Mouse (Mus musculus): ENCODE data around the gene Tdrd3.

Tdrd3 gene

DNA sequence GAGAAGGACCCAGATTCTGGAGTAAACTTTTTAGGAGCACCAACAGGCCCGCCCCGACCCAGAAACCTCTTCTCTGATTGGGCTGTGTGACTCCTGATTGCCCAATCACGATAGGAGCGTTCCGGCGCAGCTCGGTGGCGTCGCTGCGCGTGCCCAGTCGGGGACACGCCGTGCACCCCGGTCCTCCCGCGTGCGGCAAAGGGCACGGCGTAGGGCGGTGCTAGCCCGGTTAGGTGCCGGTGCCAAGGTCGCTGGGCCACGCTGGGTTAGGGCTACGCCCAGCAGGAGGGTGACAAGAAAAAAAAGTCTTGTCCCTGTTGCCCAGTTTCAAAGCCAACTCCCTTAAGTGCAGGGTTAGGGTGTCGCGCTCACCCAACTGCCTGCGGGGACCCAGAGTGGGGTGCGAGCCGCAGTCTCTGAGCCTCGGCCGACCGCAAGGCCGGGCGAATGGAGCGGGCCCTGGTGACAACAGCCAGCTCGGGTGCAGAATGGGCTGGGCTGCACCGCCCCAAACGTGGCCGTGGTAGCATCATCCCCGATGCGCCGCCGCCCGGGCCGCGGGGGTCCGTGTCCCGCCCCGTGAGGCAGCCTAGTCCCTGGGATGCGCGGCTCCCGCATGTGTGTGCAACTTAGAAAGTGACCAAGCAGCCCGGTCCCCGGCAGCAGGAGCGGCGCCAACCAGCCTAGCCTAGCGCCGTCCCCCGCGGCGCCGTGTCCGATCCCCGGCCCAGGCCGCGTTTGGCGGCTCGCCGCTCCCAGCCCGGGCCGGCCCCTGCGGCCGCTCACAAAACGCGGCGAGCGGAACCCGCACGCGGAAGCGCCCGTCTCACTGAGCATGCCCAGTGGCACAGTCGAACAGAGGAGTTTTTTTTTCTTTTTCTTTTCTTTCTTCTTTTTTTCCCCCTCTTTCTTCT lies at the start of gene Tdrd3:
Gene Tdrd3 (plus strand): TSS at position 832 of the 914 bp plus-strand sequence.
- peak; percentile 89 for DNase-seq (ENCODE audit: extremely low read depth, low read depth)

DNA sequence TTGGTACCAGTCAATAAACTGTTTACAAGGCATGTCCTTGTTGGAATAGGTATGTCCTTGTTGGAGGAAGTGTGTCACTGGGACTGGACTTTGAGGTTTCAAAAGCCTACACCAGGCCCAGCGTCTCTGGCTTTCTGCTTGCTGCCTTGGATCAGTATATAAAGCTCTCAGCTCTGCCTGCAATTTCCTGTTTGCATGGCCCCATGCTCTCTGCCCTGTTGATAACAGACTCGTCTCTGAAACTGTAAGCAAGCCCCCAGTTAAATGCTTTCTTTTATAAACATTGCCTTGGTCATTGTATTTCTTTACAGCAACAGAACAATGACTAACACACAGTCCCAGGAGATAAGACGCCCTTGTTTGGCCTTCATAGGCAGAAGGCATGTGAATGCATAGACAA lies 49.3 kb upstream of the Tdrd3 start:
- DNase-seq (ENCODE audit: extremely low read depth, low read depth) = no peak

DNA sequence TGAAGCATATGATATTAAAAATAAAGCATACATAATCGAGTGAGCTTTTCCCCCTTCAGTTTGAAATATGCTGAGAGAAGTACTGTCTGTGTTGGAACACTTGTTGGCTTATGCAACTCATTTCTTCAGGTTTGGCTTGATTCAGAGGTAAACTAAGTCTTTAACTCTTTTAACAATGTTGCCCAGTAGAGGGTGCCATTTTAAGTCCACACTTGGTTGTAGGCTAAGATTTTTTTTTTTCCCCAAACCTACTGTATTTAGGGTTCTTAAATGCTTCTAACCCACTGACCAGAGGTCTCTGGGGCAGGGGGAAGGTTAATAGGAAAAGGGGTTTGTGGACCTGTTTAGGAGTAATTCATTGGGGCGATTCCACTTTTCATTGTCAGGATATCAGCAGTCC lies 33.4 kb upstream of the Tdrd3 start:
- DNase-seq (ENCODE audit: extremely low read depth, low read depth) = no peak

DNA sequence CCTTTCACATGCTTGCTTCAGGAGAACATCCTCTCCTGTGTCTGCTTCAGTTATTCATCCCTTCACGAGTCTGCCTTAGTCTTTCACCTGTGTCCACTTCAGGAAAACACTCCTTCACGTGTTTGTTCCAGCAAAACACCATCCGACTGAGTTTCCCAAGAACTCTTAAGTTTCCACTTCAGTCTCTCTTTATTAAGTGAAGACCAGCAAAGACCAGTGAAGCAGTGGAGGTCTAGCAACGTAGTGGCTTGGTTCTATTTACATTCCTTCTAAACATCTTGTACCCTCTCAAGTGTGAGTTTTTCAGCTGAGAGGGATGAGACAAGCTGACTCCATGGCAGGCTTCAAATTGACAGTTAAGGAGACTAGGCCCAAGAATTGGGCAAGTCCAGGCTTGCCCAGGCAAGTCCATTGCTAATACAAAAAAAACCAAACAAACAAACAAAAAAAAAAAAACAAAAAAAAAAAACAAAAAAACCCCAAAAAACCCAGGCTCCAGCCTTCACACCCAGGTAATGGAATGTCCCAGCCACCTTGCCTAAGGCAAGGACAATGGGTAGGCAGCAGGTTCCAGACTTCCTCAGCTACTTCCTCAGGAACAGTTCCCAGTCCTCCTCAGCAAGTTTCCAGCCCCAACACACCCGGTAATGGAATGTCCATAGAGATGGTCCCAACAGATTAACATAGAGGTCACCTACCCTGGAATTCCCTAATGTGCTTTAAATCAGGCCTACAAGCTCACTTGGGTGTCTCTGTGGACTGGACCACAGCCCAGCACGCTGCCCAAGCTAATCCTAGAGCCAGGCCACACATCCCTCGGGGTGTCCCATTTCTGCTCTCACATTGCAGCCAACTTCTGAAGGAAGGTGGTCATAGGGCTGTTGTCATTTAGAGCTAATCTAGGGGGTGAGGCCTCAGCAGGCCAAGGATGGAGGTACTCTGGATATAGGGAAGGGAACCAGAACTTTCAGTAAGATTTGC lies 31.9 kb upstream of the Tdrd3 start:
- no peak for DNase-seq (ENCODE audit: extremely low read depth, low read depth)

DNA sequence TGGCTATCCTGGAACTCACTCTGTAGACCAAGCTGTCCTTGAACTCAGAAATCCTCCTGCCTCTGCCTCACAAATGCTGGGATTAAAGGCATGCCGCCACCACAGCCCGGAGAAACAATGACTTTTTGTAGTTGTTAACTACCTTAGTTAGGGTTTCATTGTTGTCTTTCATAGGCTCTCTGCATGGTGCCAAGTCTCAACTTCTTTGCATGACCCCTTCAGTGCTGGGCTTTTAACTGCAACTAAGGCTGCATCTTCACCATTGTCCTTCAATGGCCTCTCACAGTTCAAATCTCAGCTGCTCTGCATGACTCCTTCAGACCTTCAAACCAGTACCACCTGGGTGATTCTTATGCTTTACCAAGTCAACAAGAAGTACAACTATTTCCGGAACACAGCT lies 23.3 kb upstream of the Tdrd3 start:
- DNase-seq (ENCODE audit: extremely low read depth, low read depth) = no peak

DNA sequence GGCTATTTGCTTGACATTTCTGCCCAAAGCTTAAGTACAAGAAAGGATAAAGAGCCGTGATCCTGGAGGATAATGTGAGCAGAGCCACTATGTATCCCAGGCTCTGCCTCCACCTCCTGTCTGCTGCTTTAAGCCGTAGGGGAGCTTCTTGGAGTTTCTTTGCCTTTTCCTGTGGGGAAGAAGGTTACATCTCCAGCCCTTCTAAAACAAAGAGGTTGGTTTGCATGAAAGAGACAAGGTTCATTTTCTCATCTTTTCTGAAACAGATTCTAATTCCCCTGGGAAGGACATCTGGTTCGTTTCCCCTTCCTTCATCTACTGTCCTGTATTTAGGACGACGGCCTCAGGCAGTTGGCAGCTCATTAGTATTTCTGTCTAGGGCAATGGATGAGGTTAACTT lies 19.8 kb upstream of the Tdrd3 start:
- DNase-seq (ENCODE audit: extremely low read depth, low read depth) = no peak

DNA sequence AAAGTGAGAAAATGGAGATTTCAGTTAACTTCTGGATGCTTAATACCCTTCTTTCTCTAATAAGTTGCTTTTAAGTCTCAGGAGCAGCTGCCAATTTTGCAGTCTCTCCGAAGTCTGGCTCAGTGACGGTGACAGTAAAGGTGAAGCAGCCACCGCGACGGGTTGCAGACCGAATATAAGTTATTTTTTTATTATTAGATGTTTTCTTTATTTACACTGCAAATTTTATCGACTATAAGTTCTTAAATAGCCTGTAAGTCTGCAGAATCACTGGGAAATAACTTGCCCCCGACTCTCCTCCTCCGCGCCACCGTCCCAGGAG lies 992 bp upstream of the Tdrd3 start:
- DNase-seq (ENCODE audit: extremely low read depth, low read depth) = no peak

DNA sequence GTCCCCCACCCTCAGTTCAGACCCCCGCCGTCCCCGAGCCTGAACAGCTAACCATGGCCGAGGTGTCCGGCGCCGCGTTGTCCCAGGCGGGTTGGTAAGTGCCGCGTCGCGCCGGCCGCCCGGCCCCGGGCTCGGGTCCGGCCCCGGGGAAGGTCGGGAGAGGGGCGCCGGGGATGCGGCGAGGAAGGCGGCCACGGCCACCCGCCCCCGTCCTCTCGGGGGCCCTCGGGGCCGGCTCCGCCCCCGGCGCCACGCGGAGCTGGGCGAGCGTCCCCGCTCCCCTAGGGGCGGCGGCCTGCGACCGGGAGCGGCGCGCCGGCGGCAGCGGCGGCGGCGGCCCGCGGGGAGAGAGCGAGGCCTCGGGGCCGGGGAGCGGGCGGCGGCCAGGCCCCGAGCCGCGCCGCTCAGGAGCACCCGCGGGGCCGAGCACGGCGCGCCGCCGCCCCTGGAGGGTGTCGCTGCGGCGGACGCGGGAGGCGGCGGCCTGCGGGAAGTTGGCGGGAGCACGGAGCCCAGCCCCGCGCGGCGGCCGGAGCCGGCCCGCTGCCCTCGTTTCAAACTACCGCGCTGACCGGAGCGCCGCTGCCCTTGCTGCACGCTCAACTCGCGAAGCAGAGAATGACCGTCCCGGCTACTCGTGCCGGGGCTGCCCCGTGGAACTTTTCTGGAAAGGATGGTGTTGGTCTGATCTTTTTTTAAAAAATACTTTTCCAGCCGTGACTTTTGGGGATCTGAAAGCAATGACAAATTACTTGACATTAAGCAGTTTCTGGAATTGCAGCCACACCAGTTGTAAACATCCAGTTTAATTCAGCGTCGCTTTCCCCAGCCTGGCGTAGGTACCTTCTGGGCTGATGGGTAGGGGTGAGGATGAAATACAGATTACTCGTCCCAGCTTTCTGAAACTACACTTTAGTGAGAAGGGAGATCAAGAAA lies 584 bp downstream of the Tdrd3 start:
- DNase-seq (ENCODE audit: extremely low read depth, low read depth) = no peak

DNA sequence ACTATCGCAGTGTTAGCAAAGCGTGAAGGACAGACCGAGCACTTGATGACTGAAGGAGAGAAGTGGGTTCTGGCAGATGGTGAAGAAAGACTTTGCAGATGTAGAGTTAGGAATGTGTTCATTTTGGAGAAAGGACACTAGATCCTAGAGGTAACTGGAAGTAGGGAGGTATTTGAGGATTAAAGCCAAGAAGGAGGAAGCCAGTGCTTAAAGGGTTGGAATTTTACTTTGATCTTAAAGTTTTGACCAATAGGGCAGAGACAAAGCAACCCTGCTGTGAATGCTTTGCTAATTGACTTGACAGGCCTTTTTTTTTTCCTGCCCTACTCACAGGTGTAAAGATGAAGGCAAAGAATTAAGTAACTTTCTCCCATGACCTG lies 1.2 kb downstream of the Tdrd3 start:
- DNase-seq (ENCODE audit: extremely low read depth, low read depth) = peak; percentile 55

DNA sequence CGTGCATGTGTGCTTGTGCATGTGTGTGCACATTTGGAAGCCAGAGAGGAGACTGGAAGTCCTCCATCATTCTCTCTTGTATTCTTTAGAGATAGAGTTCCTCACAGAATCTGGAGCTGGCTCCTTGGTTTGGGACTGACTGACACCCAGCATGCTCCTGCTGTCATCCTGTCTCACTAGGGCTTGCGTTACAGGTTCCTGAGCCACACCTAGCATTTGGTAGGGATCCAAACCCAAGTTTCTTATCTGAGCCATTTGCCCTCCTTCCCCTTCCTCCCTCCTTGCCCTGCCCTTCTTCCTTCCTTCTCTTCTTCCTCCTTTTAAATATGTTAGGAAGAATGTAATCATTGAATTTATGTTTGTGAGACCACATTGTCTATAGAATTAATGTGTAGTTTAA lies 3.3 kb downstream of the Tdrd3 start:
- peak; percentile 73 for DNase-seq (ENCODE audit: extremely low read depth, low read depth)

DNA sequence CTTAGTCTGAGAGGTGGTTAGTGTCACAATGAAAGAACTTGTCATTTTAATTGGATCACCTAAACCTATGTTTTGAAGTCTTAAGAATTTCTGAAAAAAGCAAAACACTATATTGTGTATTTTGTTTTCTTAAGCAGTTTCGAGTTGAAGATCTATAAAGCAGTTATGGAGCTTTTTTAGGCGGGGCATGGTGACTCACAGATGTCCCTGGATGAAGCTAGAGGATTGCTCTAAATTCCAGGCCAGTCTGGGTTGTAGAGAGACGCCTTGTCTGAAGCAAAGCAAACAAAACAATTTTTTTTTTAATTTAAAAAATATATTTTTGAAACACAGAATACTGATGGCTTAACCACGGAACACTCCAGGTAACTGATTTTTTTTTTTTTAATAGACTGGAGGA lies 4.1 kb downstream of the Tdrd3 start:
- DNase-seq (ENCODE audit: extremely low read depth, low read depth) = no peak

DNA sequence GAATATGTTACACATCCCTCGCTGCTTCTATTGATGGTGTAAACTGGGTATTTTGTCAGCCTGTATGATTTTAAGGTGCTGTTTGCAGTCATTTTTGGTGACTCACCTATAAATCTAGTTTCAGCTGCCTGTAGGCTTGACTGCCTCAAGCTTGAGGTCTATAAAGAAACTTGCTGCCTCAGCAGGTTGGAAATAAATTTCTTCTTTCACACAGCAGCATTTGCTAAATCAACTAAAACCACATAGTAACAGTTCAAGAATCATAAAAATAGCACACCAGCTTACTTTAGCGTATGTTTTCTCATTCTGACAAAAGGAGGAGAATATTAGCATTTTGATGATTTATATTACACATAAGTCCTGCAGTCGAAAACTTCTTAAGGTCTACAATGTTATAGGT lies 6.0 kb downstream of the Tdrd3 start:
- DNase-seq (ENCODE audit: extremely low read depth, low read depth) = no peak

DNA sequence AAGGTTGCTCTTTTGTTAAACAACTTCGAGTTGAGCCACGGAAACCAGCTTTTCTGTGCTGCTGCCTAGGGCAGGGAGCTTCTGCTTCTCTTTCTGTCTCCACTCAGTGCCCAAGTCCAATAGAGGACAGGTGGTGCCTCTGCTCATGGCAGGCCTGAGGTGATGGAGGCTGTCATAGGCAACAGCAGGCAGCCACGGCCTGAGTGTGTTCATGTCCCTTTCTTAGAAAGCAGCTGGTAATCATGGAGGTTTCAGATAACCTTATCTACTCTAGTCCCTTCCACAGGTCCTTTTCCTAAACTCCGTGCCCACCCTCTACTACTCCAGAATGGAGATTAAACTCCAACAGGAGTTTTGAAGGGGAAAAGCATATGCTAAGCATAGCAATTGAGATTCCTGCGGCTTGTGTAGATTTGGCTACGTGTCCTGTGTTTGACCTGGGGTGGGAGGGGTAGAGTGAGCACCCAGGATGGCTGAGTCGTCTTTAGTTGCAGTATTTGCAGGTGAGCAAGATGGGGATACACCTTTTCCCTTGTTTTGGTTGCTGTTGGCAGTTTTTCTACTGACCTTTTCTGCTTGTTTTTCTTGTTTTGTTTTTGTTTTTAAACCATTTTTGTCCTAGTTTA lies 10.0 kb downstream of the Tdrd3 start:
- no peak for DNase-seq (ENCODE audit: extremely low read depth, low read depth)

DNA sequence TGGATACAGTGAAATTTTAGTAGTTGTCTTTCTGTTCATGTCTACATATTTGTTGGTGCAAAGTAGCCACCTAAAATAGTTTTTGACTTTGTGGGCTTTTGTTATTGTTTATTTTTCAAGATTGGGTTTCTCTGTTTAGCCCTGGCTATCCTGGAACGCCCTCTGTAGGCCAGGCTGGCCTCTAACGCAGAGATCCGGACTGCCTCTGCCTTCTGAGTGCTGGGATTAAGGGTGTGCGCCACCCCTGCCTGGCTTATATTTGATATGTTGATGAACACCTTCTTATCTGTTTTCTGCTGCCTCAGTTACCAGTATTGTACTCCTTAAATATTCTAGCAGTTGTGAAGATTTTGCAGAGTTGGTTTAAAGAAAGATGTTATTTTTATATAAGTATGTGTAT lies 10.6 kb downstream of the Tdrd3 start:
- no peak for DNase-seq (ENCODE audit: extremely low read depth, low read depth)

DNA sequence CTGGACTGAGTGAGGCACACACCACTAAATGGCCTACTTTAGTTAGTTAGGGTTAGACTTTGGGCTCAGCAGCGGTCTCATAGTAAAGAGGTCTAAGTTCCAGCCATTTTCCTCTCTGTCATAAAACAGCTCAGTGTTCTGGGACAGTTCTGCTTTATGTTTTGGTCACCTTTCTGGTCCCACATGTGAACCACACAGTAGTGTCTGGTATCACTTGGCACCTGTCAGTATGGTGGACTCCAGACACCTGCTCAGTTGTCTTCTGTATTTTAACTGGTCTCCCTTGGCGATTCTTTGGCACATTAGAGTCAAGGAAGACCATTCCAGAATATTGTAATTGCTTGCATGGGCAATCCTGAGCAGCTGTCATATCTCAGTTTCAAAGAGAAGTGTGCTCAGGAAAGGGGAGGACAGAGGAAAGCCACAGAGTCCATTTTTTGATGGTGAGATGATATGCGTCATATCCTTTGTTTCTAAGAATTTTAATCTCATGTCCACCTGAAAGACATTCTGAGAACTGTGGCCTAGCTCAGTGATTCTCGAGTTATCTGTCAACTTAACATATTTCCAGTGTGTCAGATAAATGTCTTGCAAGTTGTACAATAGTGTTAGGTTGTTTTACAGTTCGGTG lies 11.3 kb downstream of the Tdrd3 start:
- no peak for DNase-seq (ENCODE audit: extremely low read depth, low read depth)

DNA sequence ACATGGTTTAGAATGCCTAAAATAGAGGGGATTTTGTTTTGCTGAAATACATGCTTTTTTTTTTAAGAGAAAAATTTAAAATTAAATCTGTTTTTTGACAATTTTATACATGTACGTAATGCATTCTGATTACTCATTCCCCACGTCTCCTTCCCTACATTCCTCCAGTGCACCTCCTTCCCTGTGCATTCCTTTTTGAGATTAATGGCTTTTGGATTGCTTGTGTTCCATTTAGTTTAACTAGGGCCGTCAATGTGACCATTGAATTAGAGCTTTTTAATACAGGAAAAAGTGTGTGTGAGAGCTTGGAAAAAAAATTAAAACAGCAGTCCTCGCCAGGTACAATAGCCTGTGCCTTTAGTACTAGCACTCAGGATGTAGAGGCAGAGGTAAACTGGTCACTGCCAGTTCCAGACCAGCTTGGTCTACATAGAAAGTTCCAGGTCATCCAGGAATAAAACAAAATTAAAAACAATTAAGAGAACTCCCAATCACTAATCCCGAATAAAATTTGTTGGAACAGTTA lies 17.0 kb downstream of the Tdrd3 start:
- no peak for DNase-seq (ENCODE audit: extremely low read depth, low read depth)

DNA sequence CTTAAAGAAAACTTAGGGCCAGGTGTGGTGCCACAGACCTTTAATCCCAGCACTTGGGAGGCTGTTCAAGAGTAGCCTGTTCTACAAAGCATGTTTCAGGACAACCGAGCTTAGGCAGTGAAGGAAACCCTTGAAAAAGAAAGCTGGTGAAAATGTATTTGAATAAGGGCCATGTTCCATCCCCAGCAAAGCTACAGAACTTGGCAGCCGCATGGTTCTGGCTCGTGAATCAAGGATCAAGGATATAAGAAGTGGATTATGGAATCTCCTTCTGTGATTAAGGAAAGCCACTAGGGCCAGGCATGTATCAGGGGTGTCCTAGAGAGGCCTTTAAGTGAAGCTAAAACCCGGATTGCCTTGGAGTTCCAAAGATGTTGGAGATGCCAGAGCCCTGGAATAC lies 18.9 kb downstream of the Tdrd3 start:
- DNase-seq (ENCODE audit: extremely low read depth, low read depth) = no peak

DNA sequence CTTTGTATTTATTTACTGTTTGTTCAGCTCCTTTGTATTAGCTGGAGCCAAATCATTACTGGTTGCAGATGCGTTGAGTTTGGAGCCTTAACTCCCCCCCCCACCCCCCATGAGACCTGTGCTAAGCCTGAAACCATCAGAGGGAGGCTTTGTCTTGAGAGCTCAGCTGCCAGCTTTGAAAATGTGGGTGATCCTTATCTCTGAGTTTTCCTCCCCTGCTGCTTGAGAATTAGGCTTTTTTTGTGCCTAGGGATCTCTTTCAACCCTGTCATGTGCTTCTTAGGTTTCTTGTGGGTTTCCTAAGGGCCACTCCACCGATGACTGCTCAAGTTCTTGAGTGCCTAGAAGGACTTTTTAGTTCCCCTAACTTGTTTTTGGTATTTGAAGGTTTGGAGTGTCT lies 23.3 kb downstream of the Tdrd3 start:
- DNase-seq (ENCODE audit: extremely low read depth, low read depth) = no peak

DNA sequence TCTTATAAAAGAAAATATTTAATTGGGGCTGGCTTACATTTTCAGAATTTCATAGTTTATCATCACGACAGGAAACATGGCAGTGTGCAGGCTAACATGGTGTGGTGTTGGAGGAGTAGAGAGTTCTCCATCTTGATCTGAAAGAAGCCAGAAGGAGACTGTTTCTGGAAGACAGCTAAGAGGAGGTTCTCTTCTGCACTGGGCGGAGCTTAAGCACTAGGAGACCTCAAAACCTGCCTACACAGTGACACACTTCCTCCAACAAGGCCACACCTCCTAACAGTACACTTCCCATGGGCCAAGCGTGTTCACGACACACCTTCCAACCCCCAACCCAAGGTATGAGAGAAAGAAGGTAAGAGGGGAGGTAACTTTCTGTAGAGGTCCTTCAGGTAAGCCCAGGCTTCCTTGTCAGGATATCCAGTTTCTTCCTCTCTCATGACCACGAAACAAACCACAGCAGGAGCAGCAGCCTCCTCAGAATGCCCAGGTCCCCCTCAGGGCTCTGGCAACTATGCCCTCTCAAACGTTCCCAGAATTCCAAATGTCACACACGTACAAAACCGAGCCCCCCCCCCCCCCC lies 30.0 kb downstream of the Tdrd3 start:
- DNase-seq (ENCODE audit: extremely low read depth, low read depth) = no peak
